Mouse (Mus musculus) CD4-positive, CD25-positive, alpha-beta regulatory T cell, adult 2 months (primary cell): ENCODE results near the gene Spred2.
A peak's percentile ranks its signal among the peaks of the same experiment; 100 is the strongest.

Source experiments
- DNase-seq: peaks from one replicate; pipeline ENCODE4 v3.0.0-alpha.2; 2012; ENCODE audit warnings: low read depth, low spot score

The Spred2 gene

GRCm38 (mm10) chr11:19923888-19924756, at the start of gene Spred2:
Gene Spred2, plus strand, starts transcription at chr11:19924375.
- peak; percentile 93 for DNase-seq

- DNase-seq, result peak; percentile 7
Measured at GRCm38 (mm10) chr11:19875551-19875950, 48.6 kb upstream of the Spred2 start.

GRCm38 (mm10) chr11:19875964-19876363, 48.2 kb upstream of the Spred2 start:
- no peak for DNase-seq

GRCm38 (mm10) chr11:19877239-19877915, 46.8 kb upstream of the Spred2 start:
- DNase-seq, result no peak

GRCm38 (mm10) chr11:19881342-19881741, 42.8 kb upstream of the Spred2 start:
- DNase-seq, result no peak

- DNase-seq, result peak; percentile 46
Measured at GRCm38 (mm10) chr11:19890700-19891406, 33.3 kb upstream of the Spred2 start.

- DNase-seq, result no peak
Measured at GRCm38 (mm10) chr11:19893233-19893632, 30.9 kb upstream of the Spred2 start.

- DNase-seq, result no peak
Measured at GRCm38 (mm10) chr11:19899621-19900020, 24.6 kb upstream of the Spred2 start.

GRCm38 (mm10) chr11:19900712-19901111, 23.5 kb upstream of the Spred2 start:
- no peak for DNase-seq

- no peak for DNase-seq
Measured at GRCm38 (mm10) chr11:19911216-19911615, 13.0 kb upstream of the Spred2 start.

- DNase-seq, result no peak
Measured at GRCm38 (mm10) chr11:19912179-19912578, 12.0 kb upstream of the Spred2 start.

- DNase-seq, result peak; percentile 44
Measured at GRCm38 (mm10) chr11:19912661-19913060, 11.5 kb upstream of the Spred2 start.

GRCm38 (mm10) chr11:19913761-19914160, 10.4 kb upstream of the Spred2 start:
- DNase-seq, result no peak

- no peak for DNase-seq
Measured at GRCm38 (mm10) chr11:19917381-19918245, 6.6 kb upstream of the Spred2 start.

- no peak for DNase-seq
Measured at GRCm38 (mm10) chr11:19918246-19918540, 6.0 kb upstream of the Spred2 start.

- no peak for DNase-seq
Measured at GRCm38 (mm10) chr11:19919460-19919784, 4.8 kb upstream of the Spred2 start.

- DNase-seq, result peak; percentile 83
Measured at GRCm38 (mm10) chr11:19919785-19920671, 4.1 kb upstream of the Spred2 start.

GRCm38 (mm10) chr11:19921723-19922122, 2.5 kb upstream of the Spred2 start:
- no peak for DNase-seq

GRCm38 (mm10) chr11:19922208-19922607, 2.0 kb upstream of the Spred2 start:
- DNase-seq, result no peak

GRCm38 (mm10) chr11:19924757-19925148, 578 bp downstream of the Spred2 start:
- peak; percentile 68 for DNase-seq
